In genomic region chr9:69397760-69398452, GRCm38 (mm10) we compare ENCODE assay signal across 7 mouse cellular contexts. TPM values are rescaled to one million over a fixed set of nuclear protein-coding genes. Genes with fewer than 3 reads are reported as not detected.
DNase-seq lines count a peak whose midpoint lies in the region; ATAC-seq lines count a peak whose summit lies in the region.

TSS of gene Ice2 (plus strand) at chr9:69397906.

- ATAC-seq in intestine, embryonic 15.5 days: peak; percentile 97

- intact Hi-C loops in left cerebral cortex, postnatal 25 days (cut with DNase I): no loop called here

- DNase-seq in adrenal gland, adult 18-20 months (ENCODE audit: low spot score in 2 of 2): peak; percentile 74 to 75
- peak; percentile 85 for DNase-seq in embryo, embryonic 10.5 days (ENCODE audit: low spot score)
- peak; percentile 63 for DNase-seq in gastrocnemius, postnatal 25 days
- peak; percentile 80 to 81 for DNase-seq in left cerebral cortex, postnatal 25 days (ENCODE audit: low spot score in 2 of 2)
- peak; percentile 80 for DNase-seq in midbrain, embryonic 10.5 days (ENCODE audit: low spot score)
- DNase-seq in right cerebral cortex, postnatal 4 days: peak; percentile 76

- no peaks in the 10 kb centered on the region for H3K36me3 ChIP-seq in intestine, embryonic 15.5 days
- H3K36me3 ChIP-seq in midbrain, embryonic 10.5 days: peaks cover 3% of the 10 kb centered on the region; the same call in 1 of the 2 replicates

- peak within 1 kb of the TSS; percentile 90 for H3K9ac ChIP-seq in intestine, embryonic 15.5 days

- H3K4me1 ChIP-seq in intestine, embryonic 15.5 days (replicated peaks): peaks cover 7% of the 10 kb centered on the region; the same call in 1 of the 2 replicates
- H3K4me1 ChIP-seq in midbrain, embryonic 10.5 days: peaks cover 17% of the 10 kb centered on the region

- peak within 1 kb of the TSS; percentile 90 for H3K4me2 ChIP-seq in intestine, embryonic 15.5 days (replicated peaks)

- H3K9me3 ChIP-seq in intestine, embryonic 15.5 days: no peaks in the 10 kb centered on the region
- H3K9me3 ChIP-seq in midbrain, embryonic 10.5 days (replicated peaks): no peaks in the 10 kb centered on the region

- peak within 1 kb of the TSS; percentile 74 for H3K4me3 ChIP-seq in intestine, embryonic 15.5 days (replicated peaks)
- H3K4me3 ChIP-seq in midbrain, embryonic 10.5 days: peak within 1 kb of the TSS; percentile 85

- WGBS in intestine, embryonic 15.5 days: under 1% methylated on average over 53 of the region's 53 CpGs
- WGBS in midbrain, embryonic 10.5 days: under 1% methylated on average over 53 of the region's 53 CpGs

- no peaks in the 10 kb centered on the region for H3K27me3 ChIP-seq in intestine, embryonic 15.5 days (replicated peaks)
- H3K27me3 ChIP-seq in midbrain, embryonic 10.5 days (ENCODE audit: low read depth, poor library complexity, severe bottlenecking): no peaks in the 10 kb centered on the region

- peak within 1 kb of the TSS; percentile 97 for H3K27ac ChIP-seq in intestine, embryonic 15.5 days
- H3K27ac ChIP-seq in midbrain, embryonic 10.5 days (replicated peaks): peak within 1 kb of the TSS; percentile 99

RNA-seq across cellular contexts. Expression of gene Ice2, which starts in this region (rescaled TPM):
- total RNA-seq in adrenal gland, adult 18-20 months (2021): 10 to 100 TPM; 15.0 to 16.1 TPM
- total RNA-seq in gastrocnemius, postnatal 25 days (2021): 1 to 10 TPM; 3.8 to 4.9 TPM
- 15.5 and 15.6 TPM in 2 replicates for polyA plus RNA-seq in intestine, embryonic 15.5 days (2015; fragmentation: Nextera tagmentation; extraction: Ambion mirVana)
- 10 to 100 TPM in 1 of 2 experiments, 1 to 10 TPM in 1; 9.6 to 10.3 TPM for total RNA-seq in left cerebral cortex, postnatal 25 days (2021)
- polyA plus RNA-seq in midbrain, embryonic 10.5 days (2016; fragmentation: Nextera tagmentation; extraction: Ambion mirVana): 21.9 and 23.2 TPM in 2 replicates

Comparison
In these comparisons a context has a peak if more than half of its experiments do, and no peak if none do; other contexts are left out.
1. Peak in every context shown above with its lines: DNase-seq, ATAC-seq, H3K4me3 ChIP-seq and H3K27ac ChIP-seq.